Mouse (Mus musculus): ENCODE results near the gene Ubl3. TPM values are rescaled to one million over a fixed set of nuclear protein-coding genes. Genes with fewer than 3 reads are reported as not detected.

The Ubl3 gene
- polyA plus RNA-seq, 1 experiment from 2014 or later = 52.7 TPM

Other genes starting within 250 kb of the Ubl3 start
- gene Slc7a1, start 152.9 kb downstream of the Ubl3 start, polyA plus RNA-seq (2016; fragmentation: Nextera tagmentation; extraction: Ambion mirVana) = 12.8 and 15.1 TPM in 2 replicates

Measured in midbrain, embryonic 10.5 days (tissue).